Mouse (Mus musculus) kidney, postnatal 14 days (tissue): ENCODE measurements at regions not wholly inside any gene's neighbourhood (a gene's known extent, or its start where the extent isn't known, plus 50 kb on each side); places are given as distances from the start of the nearest gene placed in this dataset.

Experiments
- DNase-seq: peaks from one replicate; pipeline ENCODE4 v3.0.0; 2022; ENCODE audit warnings: mixed read lengths

DNA sequence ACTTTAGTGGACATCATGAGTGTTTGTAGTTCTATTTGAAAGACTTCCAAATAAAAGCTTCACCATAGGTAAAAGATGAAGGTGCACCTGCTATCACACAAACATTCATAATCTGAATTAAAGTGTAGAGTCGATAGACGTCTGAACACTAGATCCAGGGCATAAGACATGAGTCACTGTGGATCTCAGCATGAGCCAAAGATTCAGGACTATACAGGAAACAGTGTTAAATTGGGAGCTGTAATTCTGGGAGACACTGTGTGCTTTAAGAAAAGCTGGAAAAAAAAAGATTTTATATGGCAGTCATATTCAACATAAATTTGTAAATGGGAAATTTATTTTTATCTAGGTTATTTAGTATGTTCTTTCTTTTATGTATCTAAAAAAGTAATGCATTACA lies 160.5 kb downstream of the Pdha2 start:
- DNase-seq, result no peak

DNA sequence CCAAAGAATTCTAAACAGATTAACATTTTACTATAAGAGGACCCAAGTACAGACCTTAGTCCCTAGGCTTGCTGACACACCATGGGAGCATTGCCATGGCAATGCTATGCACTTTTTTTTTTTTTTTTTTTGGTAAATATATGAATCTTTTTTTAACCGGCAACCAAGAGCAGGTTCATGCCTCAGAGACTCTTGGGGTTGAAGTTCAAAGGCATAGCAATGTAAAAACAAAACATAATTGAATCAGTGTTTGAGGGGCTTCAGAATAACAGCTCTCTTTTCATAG lies 197.9 kb downstream of the Pdha2 start:
- DNase-seq, result no peak

DNA sequence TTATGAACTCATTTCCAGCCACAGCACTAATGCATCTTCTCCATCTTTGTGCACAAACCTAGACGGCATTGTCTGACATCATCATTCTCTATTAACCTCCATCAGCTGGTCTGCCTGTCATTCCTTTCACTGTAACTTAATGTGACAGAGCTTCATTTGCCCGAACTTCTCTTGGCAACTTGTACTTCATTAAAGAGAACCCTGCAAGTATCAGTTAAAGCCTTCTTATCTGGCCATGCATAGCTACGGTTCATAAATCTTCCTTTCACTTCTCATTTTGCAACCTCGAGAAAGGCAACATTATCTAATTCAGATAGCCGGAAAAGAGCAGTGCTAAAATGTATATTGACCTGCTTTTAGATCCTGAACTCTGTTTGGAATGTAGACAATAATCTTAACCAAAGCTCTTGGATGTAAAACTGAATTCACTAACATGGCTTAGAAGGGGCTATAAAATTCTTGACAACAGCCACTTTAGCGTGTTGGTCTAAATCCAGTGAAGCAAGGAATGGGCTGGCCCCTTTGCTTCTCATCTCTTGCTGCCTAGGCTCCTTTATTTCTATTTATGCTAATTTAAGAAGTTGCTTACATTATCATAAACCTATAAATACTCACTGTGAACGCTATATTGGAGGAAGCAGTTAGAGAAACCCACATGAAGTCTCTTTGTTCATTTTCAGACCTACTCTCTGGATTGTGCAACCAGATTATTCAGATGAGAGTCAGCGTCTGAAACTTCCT lies 198.5 kb downstream of the Pdha2 start:
- no peak for DNase-seq

DNA sequence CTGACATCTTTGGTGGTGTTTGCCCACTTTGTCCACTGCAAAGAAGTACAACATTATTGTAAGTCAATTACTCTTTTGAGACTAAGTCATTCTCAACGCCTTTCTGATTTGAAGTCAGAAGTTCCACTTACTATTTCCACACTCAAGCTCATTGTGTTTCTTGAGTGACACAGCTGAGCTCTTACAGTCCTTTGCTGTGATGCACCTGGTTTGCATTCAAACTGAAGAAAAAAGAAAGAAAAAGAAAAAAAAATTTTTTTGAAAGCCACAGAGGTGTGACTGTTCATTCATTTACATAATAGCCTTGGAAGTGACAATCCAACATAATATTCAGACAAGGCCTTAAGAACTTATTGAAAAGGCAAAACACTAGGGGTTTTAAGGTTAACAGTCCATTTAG lies 199.2 kb downstream of the Pdha2 start:
- DNase-seq, result no peak

DNA sequence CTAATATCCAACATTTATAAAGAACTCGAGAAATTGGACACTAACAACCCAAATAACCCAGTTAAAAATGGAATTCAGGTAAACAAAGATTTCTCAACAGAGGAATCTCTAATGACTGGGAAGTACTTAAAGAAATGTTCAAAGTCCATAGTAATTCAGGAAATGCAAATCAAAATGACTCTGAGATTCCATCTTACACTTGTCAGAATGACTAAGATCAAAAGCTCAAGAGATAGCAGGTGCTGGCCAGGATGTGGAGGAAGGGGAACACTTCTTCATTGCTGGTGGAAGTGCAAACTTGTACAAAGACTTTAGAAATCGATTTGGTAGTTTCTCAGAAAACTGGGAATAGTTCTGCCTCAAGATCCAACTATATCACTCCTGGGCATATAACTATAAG lies 203.4 kb downstream of the Pdha2 start:
- no peak for DNase-seq

DNA sequence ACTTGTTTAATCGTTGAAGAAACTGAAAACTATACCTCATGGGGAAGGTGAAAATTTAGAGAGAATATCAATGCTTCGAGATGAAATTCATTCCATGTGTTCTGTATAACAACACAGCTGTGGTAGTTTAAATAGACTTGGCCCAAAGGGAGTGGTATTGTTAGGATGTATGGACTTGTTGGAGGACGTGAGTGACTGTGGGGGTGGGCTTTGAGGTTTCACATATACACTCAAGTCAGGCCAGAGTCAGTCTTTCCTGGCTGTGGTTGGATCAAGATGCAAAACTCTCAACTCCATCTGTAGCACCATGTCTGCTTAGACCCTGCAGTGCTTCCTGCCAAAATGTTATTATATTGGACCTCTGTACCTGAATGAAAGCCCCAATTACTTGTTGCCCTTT lies 206.3 kb downstream of the Pdha2 start:
- DNase-seq, result no peak

DNA sequence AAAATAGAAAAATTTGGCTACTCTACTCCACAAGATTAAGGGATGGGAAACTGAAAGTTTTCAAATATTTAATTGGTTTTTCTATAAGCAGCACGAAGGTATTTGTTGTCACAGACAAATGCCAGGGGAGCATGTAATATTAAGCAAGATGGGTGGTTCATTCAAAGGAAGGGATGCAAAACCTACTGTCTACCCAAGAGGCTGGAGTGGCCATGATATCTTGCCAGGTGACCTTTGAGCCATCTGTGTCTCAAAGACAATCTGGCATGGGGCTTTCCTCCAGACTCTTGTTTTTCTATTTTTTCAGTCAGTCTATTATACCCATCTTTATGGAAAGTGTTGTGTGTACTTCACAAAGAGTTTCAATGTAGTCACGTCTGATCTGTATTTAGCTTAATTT lies 208.6 kb downstream of the Pdha2 start:
- DNase-seq, result no peak

DNA sequence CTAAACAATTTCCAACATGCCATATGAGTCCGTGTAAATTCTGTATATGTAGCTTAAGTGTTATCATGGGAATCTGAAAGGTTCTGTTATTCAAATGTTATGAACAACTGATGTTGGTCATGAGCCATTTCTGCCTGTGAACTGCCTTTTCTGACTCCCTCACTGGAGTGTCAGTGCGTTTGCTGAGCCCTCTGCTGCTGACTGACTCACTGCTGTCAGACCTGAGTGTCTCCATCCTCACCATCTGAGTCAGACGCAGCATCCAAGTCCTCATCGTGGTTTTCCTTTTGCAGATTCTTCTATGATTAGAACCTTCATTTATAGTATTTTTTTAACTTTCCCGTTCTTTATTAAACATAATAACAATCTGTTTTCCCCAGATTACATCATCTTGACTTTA lies 223.9 kb downstream of the Pdha2 start:
- no peak for DNase-seq

DNA sequence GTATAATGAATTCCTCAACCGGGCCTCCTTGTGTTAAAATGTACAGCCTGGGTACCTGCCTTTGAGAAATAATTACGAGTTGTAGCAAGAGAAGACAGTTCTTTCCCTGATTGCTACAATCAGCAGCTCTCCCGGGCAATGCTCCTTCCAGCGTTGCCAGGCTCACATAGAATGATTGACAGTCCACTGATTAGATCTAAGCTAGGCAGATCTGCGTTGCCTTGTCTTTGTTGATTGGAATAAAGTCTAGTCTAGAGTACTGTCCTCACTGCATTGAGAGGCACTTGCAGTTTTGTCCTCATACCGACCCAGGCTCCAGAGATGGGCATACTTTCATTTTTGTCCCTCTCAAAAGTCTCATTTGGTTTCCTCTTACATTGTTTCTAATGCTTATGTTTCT lies 238.6 kb downstream of the Pdha2 start:
- no peak for DNase-seq

DNA sequence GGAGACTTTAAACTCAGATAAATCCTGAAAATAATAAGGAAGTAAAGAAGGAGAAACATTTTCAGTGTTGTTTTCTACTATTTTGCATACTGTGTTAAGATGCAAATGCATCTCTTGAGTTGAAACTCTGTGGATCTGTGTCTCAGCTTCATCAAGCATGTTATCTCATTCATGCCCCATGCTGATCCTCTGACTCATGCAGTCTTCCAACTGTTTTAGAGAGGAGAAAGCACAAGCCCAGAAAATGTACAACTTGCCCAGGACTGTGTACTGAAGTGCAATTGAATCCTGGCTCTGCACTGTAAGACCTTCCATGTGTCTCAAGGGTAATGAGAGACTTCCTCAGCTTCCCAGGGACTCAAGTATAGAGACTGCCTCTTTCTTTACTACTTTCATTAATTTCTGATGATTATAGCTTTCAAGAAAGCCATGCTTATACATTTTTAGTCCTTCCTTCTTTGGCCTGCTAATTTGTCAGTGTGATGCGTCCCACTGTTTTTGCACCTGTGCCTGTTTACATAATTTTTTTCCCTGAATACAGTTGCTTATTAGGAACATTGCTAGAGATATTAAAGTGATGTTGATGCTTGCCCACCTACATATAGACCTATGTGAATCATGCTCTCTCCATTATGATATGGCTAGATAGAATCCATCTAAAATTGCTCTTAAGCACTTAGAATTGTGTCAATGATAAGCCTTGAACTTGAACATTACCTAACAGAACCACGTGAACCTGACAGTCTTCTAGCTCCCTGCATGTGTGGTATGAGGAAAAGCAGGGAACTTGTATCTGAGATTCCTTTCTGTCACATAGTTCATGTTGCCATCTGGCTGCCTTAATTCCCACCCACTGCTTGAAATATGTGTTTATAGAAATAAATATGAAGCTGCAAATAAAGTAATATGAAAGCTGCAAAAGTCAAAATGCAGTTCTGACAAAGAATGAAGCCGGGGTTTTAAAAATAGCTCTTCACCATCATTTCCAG lies 242.0 kb downstream of the Pdha2 start:
- no peak for DNase-seq

DNA sequence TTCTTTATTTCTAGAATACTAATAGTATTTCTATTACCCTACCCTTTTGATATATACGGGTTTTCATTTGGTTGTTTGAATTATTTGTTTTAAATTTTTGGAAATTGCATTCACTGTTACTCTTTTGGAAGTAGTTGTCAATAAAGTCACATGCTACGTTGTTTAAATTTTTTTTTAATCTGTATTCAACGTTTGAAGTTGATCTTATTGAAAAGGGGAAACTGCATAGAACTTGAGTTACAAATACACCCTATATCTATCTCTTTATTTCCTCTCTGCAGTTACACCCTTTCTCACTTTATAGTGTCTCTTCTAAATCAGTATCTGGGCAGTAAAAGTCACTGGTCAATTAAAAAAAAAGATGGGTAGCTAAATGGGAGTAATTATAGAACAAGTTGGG lies 243.6 kb downstream of the Pdha2 start:
- no peak for DNase-seq

DNA sequence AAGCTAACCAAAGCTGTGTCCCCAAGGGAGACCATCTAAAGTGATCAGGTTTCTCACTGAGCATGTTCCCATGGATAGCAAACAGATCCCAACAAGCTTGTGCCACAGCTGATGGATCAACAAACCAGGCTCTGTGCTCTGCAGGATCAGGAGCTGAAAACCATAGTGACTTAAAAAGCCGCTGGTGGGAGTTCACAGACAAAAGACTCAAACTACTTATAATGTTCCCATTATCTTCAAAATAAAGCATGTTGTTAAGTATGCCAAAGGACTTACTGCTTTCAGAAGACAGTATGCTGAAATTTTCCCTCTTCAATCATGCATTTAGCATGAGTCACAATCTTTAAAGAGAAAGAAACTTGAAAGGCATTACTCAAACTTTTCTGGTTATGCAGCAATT lies 254.5 kb downstream of the Pdha2 start:
- DNase-seq, result no peak

DNA sequence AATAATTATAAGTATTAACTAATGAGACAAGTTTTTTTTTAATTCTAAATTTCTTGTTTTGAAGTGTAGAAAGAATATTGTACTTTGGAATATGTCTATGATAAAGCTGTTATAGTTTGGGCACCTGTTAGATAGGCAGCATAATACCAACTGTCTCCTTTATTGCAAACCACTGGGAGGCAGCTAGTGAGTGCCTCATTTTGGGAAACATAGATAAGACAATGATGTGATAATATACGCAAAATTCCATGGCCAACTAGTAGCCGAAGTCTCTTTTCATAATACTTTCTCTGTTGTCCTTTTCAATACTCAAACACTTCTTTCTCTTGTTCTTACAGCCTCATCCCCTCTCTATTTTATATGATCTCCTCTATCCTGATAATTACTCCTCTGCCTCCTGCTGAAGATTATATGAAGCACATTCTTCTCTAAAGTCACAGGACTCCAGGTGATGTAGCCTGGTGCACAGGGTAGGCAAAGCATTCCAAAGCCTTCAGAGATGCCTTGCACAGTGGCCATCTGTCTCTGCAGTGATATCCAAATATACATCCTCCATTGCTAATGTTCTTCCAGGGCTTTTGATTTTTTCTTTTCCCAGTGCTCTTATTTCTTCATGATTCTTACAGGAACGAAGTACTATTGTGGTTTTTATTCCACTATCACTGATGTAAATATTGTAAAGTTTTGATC lies 259.9 kb downstream of the Pdha2 start:
- no peak for DNase-seq

DNA sequence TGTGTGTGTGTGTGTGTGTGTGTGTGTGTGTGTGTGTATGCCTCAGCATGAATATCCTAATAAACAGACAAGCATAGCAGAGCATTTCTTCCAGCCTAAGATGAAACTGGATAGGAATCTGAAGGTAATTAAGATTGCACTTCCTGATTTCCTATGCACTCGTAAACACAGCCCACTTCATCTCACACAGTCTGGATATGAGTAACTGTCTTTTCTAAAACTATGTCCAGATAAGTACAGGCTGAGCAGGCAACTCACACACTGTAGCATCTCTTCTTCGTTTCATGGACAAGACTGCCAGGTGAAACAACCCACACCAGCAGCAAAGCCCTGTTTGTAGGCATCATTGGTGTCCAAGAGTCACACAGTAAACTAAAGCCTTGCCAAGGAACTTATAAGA lies 261.1 kb downstream of the Pdha2 start:
- no peak for DNase-seq

DNA sequence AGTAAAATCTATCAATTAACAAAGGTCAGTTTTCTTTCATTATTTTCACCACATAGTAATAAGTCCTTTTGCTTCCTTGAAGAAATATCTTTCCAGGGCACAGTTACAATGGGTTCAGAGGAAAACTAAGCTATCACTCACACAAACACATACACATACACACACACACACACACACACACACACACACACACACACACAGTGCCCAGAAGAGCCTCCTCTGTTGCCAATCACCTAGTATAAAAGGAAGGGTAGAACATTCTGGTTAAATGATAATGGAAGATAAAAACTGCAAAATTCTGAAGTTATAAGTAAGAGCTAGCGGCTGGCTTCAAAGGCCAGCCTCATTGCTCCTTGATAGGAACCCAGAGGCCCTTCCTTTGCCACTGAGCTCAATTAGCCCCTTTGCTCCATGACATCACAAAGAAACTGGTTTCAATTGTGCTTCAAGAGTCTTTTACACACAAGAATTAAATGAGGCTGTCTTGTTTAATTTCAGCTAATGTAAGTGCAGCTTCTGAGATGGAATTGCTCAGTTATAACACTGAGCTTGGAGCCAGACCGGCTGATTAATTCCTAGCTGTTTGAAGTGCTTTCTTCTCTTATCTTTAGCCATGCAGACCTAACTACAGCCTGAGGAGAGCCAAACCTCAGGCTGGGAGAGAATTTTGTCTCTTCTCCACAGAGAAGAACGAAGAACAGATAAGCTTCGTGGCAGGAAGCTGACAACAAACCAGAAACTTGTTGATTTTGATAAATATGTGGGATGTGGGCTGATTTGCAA lies 262.1 kb downstream of the Pdha2 start:
- no peak for DNase-seq

DNA sequence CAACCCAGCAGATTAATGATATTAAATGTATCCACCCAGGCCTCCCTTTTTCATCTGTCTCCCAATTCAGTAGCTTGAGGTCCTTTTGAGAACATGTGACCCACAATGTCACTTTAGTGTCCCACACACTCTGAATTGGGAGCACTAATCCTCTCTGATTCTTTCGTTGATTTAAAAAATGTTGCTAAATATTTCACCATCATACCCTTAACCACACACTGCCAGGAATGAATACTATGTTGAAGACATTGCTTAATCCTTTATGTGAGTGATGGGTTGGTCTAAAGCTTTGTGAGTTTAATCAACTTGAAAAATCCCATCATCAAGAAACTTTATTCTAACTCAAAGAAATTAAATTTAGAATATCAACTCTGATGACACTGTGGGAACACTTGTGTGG lies 269.7 kb downstream of the Pdha2 start:
- no peak for DNase-seq

DNA sequence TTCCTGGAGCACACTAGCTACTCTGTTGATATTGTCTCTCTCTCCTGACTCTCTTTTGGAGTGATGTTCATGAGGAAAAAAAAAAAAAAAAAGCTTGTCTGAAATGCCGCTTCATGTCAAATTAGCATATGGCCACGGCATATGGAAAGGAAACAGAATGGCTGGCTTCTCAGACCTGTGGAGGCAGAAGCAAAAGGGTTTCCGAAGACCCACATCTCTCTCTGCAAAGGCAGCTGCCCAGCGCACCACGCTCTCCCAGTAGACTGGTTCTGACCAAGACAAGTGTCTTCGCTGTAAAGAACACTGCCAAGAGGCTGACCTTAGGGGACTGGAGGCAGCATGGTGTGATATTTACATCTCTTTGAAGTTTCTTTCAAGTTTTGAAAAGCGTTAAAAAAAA lies 270.3 kb downstream of the Pdha2 start:
- no peak for DNase-seq

DNA sequence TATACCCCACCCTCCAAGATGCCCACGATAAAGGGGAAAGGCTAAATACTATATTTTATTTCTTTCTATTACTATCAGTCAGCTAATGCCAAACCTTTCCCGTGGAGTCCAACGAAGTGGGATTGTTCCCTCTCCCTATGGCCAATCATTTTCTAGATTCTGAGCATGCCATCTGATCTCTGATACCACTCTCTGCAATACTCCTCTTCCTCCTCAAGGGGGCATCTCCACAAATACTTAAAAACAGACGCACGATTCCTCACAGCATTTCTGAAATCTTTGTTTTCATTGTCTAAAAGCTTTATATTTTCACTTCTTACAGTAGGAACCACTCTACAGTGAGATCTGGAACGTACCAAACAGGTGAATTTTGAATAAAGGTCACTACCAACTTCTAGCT lies 270.8 kb downstream of the Pdha2 start:
- no peak for DNase-seq

DNA sequence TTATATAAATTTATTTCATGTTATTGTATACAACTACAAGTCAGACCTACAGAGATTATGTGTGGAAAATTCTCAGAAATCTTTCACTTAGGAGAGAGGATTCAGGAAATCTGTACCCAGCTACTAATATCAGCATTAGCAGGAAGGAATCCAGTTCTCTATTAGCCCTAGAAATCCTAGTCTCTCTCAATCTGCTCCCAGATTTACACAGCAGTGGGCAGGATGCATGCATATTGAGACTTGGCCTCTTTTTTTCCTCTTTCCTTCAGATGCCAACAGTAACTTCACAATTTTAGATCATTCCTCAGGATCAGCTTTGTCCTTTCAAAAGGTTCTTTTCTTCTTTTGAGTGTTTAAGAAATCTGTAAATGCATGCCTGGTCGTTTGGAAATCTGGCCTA lies 279.0 kb downstream of the Pdha2 start:
- no peak for DNase-seq

DNA sequence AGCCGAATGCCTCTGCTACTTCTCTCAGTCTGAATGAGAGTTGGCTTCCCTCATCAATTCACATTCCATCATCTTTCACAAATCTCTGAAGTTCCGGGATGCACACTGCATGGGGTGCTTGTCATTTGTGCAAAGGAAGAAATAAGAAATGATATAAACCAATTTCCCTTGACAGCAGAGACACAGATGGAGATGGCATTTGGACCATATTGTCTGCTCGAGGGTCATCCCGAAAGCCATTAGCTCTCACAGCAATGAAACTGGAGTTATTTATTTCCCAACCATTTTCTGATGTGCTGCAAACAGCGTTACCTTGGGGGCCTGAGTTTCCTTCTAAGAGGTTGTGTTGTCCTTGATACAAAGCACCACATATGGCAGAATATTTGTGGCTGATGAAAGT lies 285.5 kb downstream of the Pdha2 start:
- no peak for DNase-seq

DNA sequence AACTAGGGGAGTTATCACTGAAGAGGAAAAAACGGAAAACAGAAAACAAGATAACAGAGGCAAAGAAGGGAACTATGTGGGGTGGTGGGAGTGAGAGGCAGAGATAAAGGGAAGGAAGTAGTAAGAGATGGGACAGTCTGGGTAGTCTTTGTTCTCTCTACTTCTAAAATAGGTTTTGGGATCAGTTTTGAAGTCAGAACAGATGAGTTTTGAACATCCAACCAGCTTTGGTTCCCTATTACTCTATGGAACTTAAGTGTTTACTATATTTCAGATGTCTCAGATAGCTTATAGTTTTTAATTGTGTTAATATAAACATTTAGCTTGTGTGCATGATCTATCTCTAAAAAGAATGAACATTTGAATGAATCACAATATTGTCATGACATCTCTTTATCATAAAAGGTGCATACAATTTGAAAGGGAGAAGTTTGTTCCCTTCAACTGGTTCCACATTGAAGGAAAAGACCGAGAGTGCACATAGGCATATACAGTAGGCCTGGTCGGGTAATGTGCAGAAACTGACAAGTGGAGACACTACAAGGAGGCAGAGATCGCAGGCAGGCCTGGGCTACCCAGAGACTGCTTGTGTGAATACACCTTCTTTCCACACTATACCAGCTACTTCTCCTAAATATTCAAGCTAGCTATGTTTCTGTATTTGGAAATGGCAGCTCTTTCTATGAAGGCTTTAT lies 335.8 kb downstream of the Pdha2 start:
- no peak for DNase-seq

DNA sequence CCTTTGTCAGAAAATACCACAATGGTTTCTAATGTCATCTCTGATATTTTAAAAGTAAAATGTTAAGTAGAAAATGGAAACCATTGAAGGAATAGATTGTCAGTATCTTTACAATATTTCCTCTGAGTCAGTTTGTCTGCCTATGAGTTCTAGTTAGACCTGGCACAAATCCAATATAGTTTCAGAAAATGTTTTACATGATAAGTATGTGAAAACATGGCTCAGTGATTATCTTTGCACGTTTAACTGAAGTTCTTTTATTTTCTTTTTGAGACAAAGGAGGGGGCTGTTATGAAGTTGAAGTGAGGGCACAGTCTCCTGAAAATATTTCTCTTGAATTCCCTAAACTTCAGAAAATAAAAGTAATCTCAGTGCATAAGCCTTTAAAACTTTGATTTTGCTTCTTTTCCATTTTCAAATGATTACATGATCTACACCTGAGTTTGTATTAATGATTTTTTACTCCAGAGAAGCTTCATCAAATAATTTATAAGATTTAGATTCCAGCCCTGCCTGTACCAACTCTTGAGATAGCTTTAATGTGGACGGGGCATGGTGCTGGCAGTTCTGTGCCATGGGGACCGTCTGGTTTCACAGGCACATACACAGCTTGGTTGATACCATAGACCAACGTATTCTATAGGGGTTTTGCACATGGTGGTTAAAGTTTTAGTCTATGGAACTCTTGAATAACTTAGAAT lies 336.5 kb downstream of the Pdha2 start:
- DNase-seq, result no peak
